Mouse (Mus musculus): ENCODE results near the gene Crtc3.

Crtc3 gene

GRCm38 (mm10) chr7:80598436-80598985 is 90.2 kb downstream of the Crtc3 start:
- DNase-seq (ENCODE audit: low spot score) = no peak

- DNase-seq (ENCODE audit: low spot score) = no peak
Measured at GRCm38 (mm10) chr7:80597900-80598299, 90.8 kb downstream of the Crtc3 start.

GRCm38 (mm10) chr7:80589054-80589746 is 99.5 kb downstream of the Crtc3 start:
- DNase-seq (ENCODE audit: low spot score) = no peak

- DNase-seq (ENCODE audit: low spot score) = no peak
Measured at GRCm38 (mm10) chr7:80587684-80588083, 101.0 kb downstream of the Crtc3 start.

GRCm38 (mm10) chr7:80586681-80587660 is 101.7 kb downstream of the Crtc3 start:
- DNase-seq (ENCODE audit: low spot score) = no peak

GRCm38 (mm10) chr7:80586161-80586560 is 102.5 kb downstream of the Crtc3 start:
- DNase-seq (ENCODE audit: low spot score) = no peak

GRCm38 (mm10) chr7:80585380-80585779 is 103.3 kb downstream of the Crtc3 start:
- DNase-seq (ENCODE audit: low spot score) = no peak

- no peak for DNase-seq (ENCODE audit: low spot score)
Measured at GRCm38 (mm10) chr7:80583981-80584380, 104.7 kb downstream of the Crtc3 start.

- DNase-seq (ENCODE audit: low spot score) = no peak
Measured at GRCm38 (mm10) chr7:80582821-80583451, 105.7 kb downstream of the Crtc3 start.

GRCm38 (mm10) chr7:80580368-80580767 is 108.3 kb downstream of the Crtc3 start:
- DNase-seq (ENCODE audit: low spot score) = no peak

- DNase-seq (ENCODE audit: low spot score) = no peak
Measured at GRCm38 (mm10) chr7:80577417-80577980, 111.2 kb downstream of the Crtc3 start.

- no peak for DNase-seq (ENCODE audit: low spot score)
Measured at GRCm38 (mm10) chr7:80576626-80577025, 112.1 kb downstream of the Crtc3 start.

GRCm38 (mm10) chr7:80575750-80576149 is 112.9 kb downstream of the Crtc3 start:
- no peak for DNase-seq (ENCODE audit: low spot score)

- no peak for DNase-seq (ENCODE audit: low spot score)
Measured at GRCm38 (mm10) chr7:80573076-80573475, 115.6 kb downstream of the Crtc3 start.

- no peak for DNase-seq (ENCODE audit: low spot score)
Measured at GRCm38 (mm10) chr7:80567982-80568381, 120.7 kb downstream of the Crtc3 start.

- DNase-seq (ENCODE audit: low spot score) = no peak
Measured at GRCm38 (mm10) chr7:80561931-80562330, 126.7 kb downstream of the Crtc3 start.

- no peak for DNase-seq (ENCODE audit: low spot score)
Measured at GRCm38 (mm10) chr7:80561271-80561670, 127.4 kb downstream of the Crtc3 start.

- no peak for DNase-seq (ENCODE audit: low spot score)
Measured at GRCm38 (mm10) chr7:80558572-80558971, 130.1 kb downstream of the Crtc3 start.

- DNase-seq (ENCODE audit: low spot score) = no peak
Measured at GRCm38 (mm10) chr7:80558101-80558500, 130.6 kb downstream of the Crtc3 start.

- no peak for DNase-seq (ENCODE audit: low spot score)
Measured at GRCm38 (mm10) chr7:80557161-80557560, 131.5 kb downstream of the Crtc3 start.

GRCm38 (mm10) chr7:80556166-80556565 is 132.5 kb downstream of the Crtc3 start:
- DNase-seq (ENCODE audit: low spot score) = no peak

- DNase-seq (ENCODE audit: low spot score) = no peak
Measured at GRCm38 (mm10) chr7:80555146-80555545, 133.5 kb downstream of the Crtc3 start.
